Mouse (Mus musculus) C2C12 (cell line): ENCODE results near the gene Arhgef7.

Experiments used
- CEBPB ChIP-seq: IDR thresholded peaks from one replicate; pipeline ENCODE4 v1.6.1; 2011; ENCODE audit warnings: low read depth, mild to moderate bottlenecking, control low read depth, moderate library complexity
- CTCF ChIP-seq: IDR thresholded peaks from one replicate; pipeline ENCODE4 v1.5.1; 2011; ENCODE audit not compliant: control insufficient read depth, insufficient read depth, insufficient read length
- MAX ChIP-seq: IDR thresholded peaks from one replicate; pipeline ENCODE4 v1.6.1; 2011; ENCODE audit warnings: mild to moderate bottlenecking, control low read depth
- MYOD1 ChIP-seq: IDR thresholded peaks from one replicate; pipeline ENCODE4 v1.6.1; 2011; ENCODE audit warnings: low read depth; ENCODE audit not compliant: control insufficient read depth, insufficient read length
- MYOG ChIP-seq: IDR thresholded peaks from one replicate; pipeline ENCODE4 v1.6.1; 2011; ENCODE audit not compliant: control insufficient read depth, insufficient read length; ENCODE audit errors: extremely low read depth
- USF1 ChIP-seq: IDR thresholded peaks from one replicate; pipeline ENCODE4 v1.6.1; 2011; ENCODE audit warnings: low read depth, mild to moderate bottlenecking, control low read depth, moderate library complexity

- TF ChIP-seq CTCF: no peak
- no peak for TF ChIP-seq CEBPB
- no peak for TF ChIP-seq MAX
- TF ChIP-seq USF1: no peak
- no peak for TF ChIP-seq MYOG
- TF ChIP-seq MYOD1: no peak
These were observed 43.0 kb upstream of the Arhgef7 start for GRCm38 (mm10) chr8:11684558-11684957.
